Mouse (Mus musculus) heart, postnatal 14 days (tissue): ENCODE measurements around the gene Pik3c2g. TPM values are rescaled to one million over a fixed set of nuclear protein-coding genes. Genes with fewer than 3 reads are reported as not detected.
A peak's percentile ranks its signal among the peaks of the same experiment; 100 is the strongest.

Experiments used
- DNase-seq, 2 experiments: peaks; one replicate each; pipeline ENCODE4 v3.0.0; 2021 to 2022
- intact Hi-C: fragments of 180-260 bp; cut with DNase I; formaldehyde crosslinking; loops from one replicate; pipeline ENCODE4 v1.15.1; 2025
- total RNA-seq, 2 experiments: library from RNA; stranded (reverse); gene quantifications; 2 replicates each; pipeline ENCODE4 v1.2.3; 2021

Gene Pik3c2g
- total RNA-seq, 2 experiments from 2014 or later, result 0.07 TPM; not detected in 1

- intact Hi-C loops, result no loop called here
- DNase-seq, result no peak
These were observed 251.2 kb downstream of the Pik3c2g start for GRCm38 (mm10) chr6:139838239-139838638.

- intact Hi-C loops, result no loop called here
- no peak for DNase-seq
These were observed 251.7 kb downstream of the Pik3c2g start for GRCm38 (mm10) chr6:139838713-139839112.

- intact Hi-C loops, result no loop called here
- DNase-seq, result no peak
These were observed 252.9 kb downstream of the Pik3c2g start for GRCm38 (mm10) chr6:139839907-139840306.

DNA sequence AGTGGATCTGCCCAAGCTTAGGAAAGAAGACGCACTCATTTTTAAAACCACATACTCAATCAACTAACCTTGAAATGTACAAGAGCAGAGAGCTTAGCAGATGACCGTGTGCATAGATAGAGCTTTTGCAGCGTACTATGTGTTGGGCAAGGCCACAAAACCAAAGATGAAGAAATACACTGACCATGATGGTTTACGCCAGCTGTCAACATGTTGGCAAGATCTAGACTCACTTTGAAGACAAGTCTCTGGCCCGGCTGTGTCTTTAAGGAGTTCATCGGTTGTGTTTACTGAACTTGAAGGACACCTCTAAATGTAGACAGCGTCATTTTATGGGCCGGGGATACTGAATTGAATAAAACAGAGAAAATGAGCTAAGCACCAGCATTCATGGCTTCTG, 254.3 kb downstream of the Pik3c2g start:
- no peak for DNase-seq
- intact Hi-C loops, result no loop called here

DNA sequence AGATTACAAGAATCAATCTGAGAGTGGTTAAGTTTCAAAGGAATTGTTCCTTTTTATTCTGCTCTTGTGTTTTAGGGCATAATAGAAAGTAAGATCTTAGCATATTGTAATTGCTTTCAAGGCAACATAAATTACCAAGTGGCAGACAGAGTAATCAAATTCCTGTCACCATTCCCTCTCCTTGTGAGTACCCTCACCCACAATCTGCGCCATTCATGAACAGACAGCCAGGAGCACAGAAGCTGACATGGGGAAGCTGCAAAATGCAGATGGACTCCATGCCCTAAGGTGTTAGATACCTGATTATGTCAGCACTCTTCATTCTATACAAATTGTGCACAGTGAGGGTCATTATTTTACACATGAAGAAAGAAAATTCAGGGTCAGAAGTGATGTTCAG, 255.6 kb downstream of the Pik3c2g start:
- intact Hi-C loops, result no loop called here
- DNase-seq, result no peak

DNA sequence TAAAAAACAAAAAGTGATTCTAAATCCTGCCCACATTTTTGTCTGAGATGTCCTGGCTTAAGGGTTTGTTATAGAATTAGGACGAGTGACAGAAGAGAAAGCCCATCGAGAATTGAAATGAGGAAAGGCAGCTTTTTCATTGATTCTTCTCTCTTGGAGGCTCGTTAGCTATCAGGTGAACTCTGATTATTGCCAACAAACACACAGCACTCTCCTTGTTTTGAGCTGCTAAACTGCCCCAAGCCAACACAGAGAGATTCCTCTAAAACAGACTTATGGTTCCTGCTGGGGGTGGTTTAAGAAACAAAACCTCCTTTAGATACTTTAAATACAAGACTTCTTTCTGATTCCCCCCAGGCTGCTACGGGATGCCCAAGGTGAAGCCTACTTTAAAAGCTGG, 256.5 kb downstream of the Pik3c2g start:
- DNase-seq, result no peak
- intact Hi-C loops, result no loop called here

- DNase-seq, result no peak
- intact Hi-C loops, result no loop called here
These were observed 260.0 kb downstream of the Pik3c2g start for GRCm38 (mm10) chr6:139846889-139847544.

GRCm38 (mm10) chr6:139849931-139850330, 262.9 kb downstream of the Pik3c2g start:
- no peak for DNase-seq
- intact Hi-C loops, result no loop called here

GRCm38 (mm10) chr6:139851705-139852603, 264.9 kb downstream of the Pik3c2g start:
- DNase-seq, result no peak
- intact Hi-C loops, result no loop called here

DNA sequence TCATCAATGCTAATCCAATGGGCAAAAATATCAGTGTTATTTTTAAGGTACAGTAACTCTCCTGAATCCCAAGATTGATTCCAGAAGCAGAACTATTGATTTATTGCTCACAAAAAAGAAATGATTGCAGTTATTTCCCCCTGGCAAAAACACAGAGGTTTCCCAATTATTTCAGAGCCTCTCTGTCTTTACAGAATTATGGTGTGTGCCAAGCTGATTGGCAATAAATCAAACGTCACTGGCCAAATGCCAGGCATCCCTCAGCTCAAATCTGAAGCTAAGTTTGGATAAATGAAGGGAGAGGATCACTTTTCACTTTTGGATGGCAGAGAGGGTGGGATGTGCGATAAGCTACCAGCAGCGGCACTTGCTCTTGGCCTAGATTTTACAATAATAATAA, 265.8 kb downstream of the Pik3c2g start:
- DNase-seq, result no peak
- intact Hi-C loops, result no loop called here

GRCm38 (mm10) chr6:139860141-139860540, 273.1 kb downstream of the Pik3c2g start:
- intact Hi-C loops, result no loop called here
- no peak for DNase-seq

- no peak for DNase-seq
- intact Hi-C loops, result no loop called here
These were observed 274.5 kb downstream of the Pik3c2g start for GRCm38 (mm10) chr6:139861534-139861933.

- intact Hi-C loops, result no loop called here
- no peak for DNase-seq
These were observed 278.1 kb downstream of the Pik3c2g start for GRCm38 (mm10) chr6:139865059-139865673.

DNA sequence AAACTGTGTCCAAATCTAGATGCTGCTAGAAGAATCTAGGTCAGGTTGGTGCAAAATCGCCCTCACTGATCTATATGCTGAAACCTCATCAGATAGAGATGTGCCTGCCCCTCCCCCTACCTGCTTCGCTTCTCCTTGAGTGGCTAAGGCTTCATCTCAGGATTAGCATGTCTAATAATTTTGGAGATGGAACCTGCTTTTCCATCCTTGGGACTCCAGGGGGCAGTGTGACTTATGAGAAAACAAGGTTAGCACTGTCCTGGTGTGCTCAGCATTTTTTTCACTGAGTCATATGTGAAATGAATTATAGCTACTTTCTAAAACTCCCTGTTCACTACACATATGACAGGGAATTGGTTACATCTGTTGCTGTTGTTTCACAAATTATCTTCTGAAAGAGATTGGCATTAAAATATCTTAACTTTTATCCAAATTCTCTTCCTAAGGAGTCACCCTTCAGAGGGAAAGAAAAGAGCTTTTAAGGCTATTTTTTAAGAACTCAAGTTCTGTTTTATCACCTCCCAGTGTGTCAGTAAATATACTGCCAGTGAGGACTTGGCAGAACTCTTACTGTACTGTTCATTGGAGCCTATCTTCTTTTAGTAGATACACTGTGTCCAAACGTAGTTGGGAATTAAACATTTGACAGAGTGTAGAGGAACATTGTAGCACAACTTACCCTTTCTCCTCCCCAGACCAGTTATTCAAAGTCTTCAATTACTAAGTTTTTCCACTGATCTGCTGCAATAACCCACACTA, 287.6 kb downstream of the Pik3c2g start:
- intact Hi-C loops, result loop anchor here (2.0 kb wide), 1 partner anchor 568 kb away; no protein-coding TSS in a partner anchor
- peak; percentile 36 to 61 for DNase-seq

DNA sequence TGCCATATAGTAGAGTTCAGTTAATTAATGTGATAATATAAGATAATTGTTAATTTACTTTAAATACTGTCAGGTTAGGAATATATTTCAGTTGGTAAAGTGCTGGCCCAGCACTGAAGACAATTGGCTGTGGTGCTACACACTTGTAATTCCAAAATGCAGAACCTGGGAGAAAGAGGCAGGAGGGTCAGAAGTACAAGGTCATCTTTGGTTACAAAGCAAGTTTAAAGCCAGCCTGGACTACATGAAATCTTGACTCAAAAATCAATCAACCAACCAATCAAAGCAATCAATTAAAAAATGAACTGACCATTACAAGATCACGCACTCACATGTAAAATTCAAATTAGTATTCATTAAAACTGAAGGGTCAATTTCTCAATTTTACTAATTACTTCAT, 289.7 kb downstream of the Pik3c2g start:
- DNase-seq, result no peak
- intact Hi-C loops, result no loop called here

DNA sequence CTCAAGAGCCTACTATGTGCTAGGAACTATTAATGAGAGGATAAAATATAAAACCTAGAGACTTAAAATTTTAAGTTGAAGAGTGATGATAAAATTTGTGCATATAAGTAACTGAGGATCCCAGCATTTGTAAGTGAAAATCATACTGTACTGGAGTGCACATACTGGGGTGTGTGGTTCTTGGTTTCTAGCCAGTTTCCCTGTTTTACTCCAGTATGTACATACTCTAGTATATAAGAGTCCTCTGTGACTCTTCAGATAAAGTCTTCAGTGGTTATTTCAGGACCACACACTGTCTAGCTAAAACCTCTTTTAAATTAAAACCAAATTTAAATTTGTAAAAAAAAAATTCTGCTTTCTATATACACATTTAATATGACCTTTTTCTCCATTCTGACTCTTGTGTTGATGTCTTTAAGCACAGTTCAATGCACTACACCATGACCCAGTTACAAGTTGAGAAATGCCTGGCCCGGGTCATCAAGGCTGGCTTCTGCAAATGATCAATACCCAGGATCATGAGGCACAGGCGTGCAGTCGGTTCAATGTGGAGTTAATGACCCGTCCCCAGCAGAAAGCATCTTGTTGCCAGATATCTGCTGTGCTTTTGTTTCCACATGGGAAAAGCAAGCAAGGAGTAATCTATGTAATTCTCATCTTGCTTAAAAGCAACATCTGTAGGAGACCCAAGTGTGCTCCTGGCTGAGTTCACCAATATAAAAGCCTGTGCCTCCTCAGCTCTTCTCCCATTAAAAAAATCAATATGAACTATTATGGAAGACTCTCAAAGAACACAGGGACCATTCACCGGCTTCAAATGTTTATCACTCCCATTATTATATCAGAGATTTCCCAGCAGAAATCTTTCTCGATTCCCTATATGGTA, 290.7 kb downstream of the Pik3c2g start:
- intact Hi-C loops, result no loop called here
- DNase-seq, result peak in 1 of 2 experiments; percentile 8

DNA sequence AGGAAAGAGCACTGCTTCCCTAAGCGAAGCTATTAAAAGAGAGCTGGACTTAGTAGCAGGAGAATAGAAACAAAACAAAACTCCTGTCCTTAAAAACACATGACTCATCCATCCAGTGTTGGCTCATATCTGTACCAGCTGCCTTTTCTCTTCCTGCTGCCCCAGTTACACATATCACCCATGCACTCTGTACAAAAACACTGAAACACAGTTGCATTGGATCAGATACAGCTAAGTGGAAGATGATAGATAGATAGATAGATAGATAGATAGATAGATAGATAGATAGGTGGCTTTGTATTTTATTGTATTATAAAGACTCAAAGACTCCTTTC, 291.3 kb downstream of the Pik3c2g start:
- intact Hi-C loops, result no loop called here
- peak in 1 of 2 experiments; percentile 32 for DNase-seq

DNA sequence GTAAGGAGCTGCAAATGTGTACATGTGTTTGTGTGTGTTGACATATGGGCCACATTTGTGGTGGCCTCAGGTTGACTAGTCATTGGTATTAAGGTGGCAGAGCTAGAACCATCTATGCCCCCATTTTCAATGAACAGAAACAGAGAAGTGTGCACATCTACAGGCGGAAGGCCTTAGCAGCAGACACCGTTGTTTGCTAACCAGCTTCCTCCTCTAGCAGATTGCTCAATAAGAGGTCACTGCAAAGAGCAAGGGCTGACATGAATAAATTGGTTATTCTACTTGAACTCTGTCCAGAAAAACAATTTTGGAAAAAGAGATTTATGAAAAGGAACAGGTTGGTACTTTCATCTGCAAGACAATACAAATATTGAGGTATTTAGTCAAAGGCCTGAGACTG, 295.1 kb downstream of the Pik3c2g start:
- DNase-seq, result no peak
- intact Hi-C loops, result no loop called here

DNA sequence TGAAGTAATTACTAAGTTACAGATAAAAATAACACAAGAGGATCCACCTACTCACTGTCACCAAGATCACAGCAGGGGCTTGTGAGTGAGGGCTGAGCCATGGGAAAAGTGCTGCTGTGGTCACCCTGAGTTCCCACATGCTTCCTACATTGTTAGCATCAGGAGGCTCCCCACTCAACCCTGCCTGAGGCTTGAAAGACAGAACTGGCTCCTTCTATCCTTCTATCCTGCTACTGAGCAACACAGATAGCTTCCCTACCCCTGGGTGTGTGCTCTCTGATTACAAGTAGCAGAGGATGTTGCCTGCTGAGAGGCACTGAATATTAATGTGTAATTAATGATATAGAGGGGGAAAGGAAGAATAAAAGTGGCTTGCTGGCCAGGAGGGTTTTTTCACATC, 300.2 kb downstream of the Pik3c2g start:
- intact Hi-C loops, result no loop called here
- DNase-seq, result no peak

- intact Hi-C loops, result no loop called here
These were observed 308.6 kb downstream of the Pik3c2g start for GRCm38 (mm10) chr6:139895637-139896036.

More at GRCm38 (mm10) chr6:139895637-139896036, 308.6 kb downstream of the Pik3c2g start:
- DNase-seq, result no peak
